Mouse (Mus musculus): ENCODE measurements at regions not wholly inside any gene's neighbourhood (a gene's known extent, or its start where the extent isn't known, plus 50 kb on each side); places are given as distances from the start of the nearest gene placed in this dataset.

- TF ChIP-seq MYOD1 (IDR thresholded peaks at IDR 0.05; ENCODE audit: control insufficient read depth in 1 of 3, insufficient read length in 2 of 3, low read depth in 2 of 3) (no peak), POLR2A (IDR thresholded peaks at IDR 0.05; ENCODE audit: insufficient read length, low read depth) (no peak), USF1 (IDR thresholded peaks at IDR 0.05; ENCODE audit: low read depth) (no peak), E2F4 (IDR thresholded peaks at IDR 0.05; ENCODE audit: insufficient read depth) (no peak), POLR2AphosphoS2 (IDR thresholded peaks at IDR 0.05; ENCODE audit: insufficient read length, low read depth) (no peak), MAX (IDR thresholded peaks at IDR 0.05; ENCODE audit: low read depth) (no peak), SRF (IDR thresholded peaks at IDR 0.05; ENCODE audit: control insufficient read depth, insufficient read length, low read depth) (no peak), TCF12 (IDR thresholded peaks at IDR 0.05; ENCODE audit: insufficient read depth, poor library complexity, severe bottlenecking) (no peak), TCF3 (IDR thresholded peaks at IDR 0.05; ENCODE audit: insufficient read length, low read depth) (no peak), MYOG (IDR thresholded peaks at IDR 0.05; ENCODE audit: control insufficient read depth in 1 of 3, insufficient read depth in 1 of 3, insufficient read length in 2 of 3, low read depth in 2 of 3) (no peak), CEBPB (IDR thresholded peaks at IDR 0.05; ENCODE audit: insufficient read depth, poor library complexity, severe bottlenecking) (no peak)
These were observed 55.2 kb upstream of the Eif4g2 start for GRCm38 (mm10) chr7:111138038-111138437.

All from myocyte (in vitro differentiated cells).